Mouse (Mus musculus) limb, embryonic 11.5 days (tissue): ENCODE measurements around the gene Ipo4. TPM values are rescaled to one million over a fixed set of nuclear protein-coding genes. Genes with fewer than 3 reads are reported as not detected.

Experiments used
- ATAC-seq: fragments of 200-750 bp; cut with Nextera tagmentation; 2 replicates; pipeline ENCODE4 v1.8.0; 2017; ENCODE audit warnings: low read depth; ENCODE audit not compliant: insufficient number of reproducible peaks, low FRiP score, low TSS enrichment
- DNase-seq: peaks from one replicate; pipeline ENCODE4 v3.0.0-alpha.2; 2015; ENCODE audit warnings: low spot score
- H3K27ac ChIP-seq: fragments of 300-500 bp; sonication (generic); replicated peaks from 2 replicates; pipeline ENCODE4 v1.5.1; 2014; ENCODE audit warnings: low read depth, mild to moderate bottlenecking, low read length
- H3K27me3 ChIP-seq: fragments of 300-500 bp; sonication (generic); 2 replicates; pipeline ENCODE4 v1.6.1; 2014; ENCODE audit warnings: mild to moderate bottlenecking, low read length, mixed read lengths; ENCODE audit not compliant: control insufficient read depth, insufficient read depth
- H3K36me3 ChIP-seq: fragments of 300-500 bp; sonication (generic); 2 replicates; pipeline ENCODE4 v1.6.1; 2014; ENCODE audit warnings: mild to moderate bottlenecking, low read length, moderate library complexity, mixed read lengths; ENCODE audit not compliant: control insufficient read depth, insufficient read depth
- H3K4me1 ChIP-seq: fragments of 300-500 bp; sonication (generic); 2 replicates; pipeline ENCODE4 v1.6.1; 2014; ENCODE audit warnings: low read length, mixed read lengths; ENCODE audit not compliant: control insufficient read depth, insufficient read depth
- H3K4me2 ChIP-seq: fragments of 300-500 bp; sonication (generic); 2 replicates; pipeline ENCODE4 v1.6.1; 2014; ENCODE audit warnings: low read depth, mild to moderate bottlenecking, moderate library complexity; ENCODE audit not compliant: severe bottlenecking
- H3K4me3 ChIP-seq: fragments of 300-500 bp; sonication (generic); 2 replicates; pipeline ENCODE4 v1.5.1; 2014; ENCODE audit warnings: low read depth, low read length
- H3K9ac ChIP-seq: fragments of 300-500 bp; sonication (generic); 2 replicates; pipeline ENCODE4 v1.6.1; 2014; ENCODE audit warnings: mild to moderate bottlenecking, low read length
- H3K9me3 ChIP-seq: fragments of 300-500 bp; sonication (generic); 2 replicates; pipeline ENCODE4 v1.6.1; 2016; ENCODE audit warnings: low read length; ENCODE audit not compliant: control insufficient read depth
- WGBS: fragments of 180-500 bp; shearing (Covaris S2); extraction: QIAGEN DNeasy Blood & Tissue Kit; methylation state at CpG from one replicate; pipeline ENCODE4 v1.1.7; 2014; 5-methylcytosine and 5-hydroxymethylcytosine counted together
- polyA plus RNA-seq: library from polyadenylated mRNA; unstranded; fragments of >200 nt; fragmentation: Nextera tagmentation; extraction: Ambion mirVana; gene quantifications from 2 replicates; pipeline ENCODE4 v1.2.1, GENCODE M21; 2014

The Ipo4 gene
- polyA plus RNA-seq, 1 experiment from 2014 or later = 100 TPM

- Histone ChIP-seq H3K36me3 (no peaks in the 10 kb centered on the region), H3K4me3 (peak within 1 kb of the TSS; percentile 14), H3K9me3 (no peaks in the 10 kb centered on the region), H3K27me3 (no peaks in the 10 kb centered on the region), H3K27ac (no peak within 1 kb of the TSS), H3K9ac (0 out of 2 replicates have a peak within 1 kb of the TSS, but pooled peaks have one; percentile 1), H3K4me2 (peak within 1 kb of the TSS; percentile 42), H3K4me1 (no peaks in the 10 kb centered on the region)
- DNase-seq (peak; percentile 70), ATAC-seq (peak; percentile 86)
- WGBS = 8% methylated on average over 21 of the region's 21 CpGs
Observed at GRCm38 (mm10) chr14:55617822-55618221, 17.9 kb downstream of the Ipo4 start, which contains the start of gene Rec8. Gene Rec8, plus strand, starts transcription at chr14:55618037.

- no peaks in the 10 kb centered on the region for H3K36me3 ChIP-seq
- no peaks in the 10 kb centered on the region for H3K9me3 ChIP-seq
- no peak overlapping the region for H3K9ac ChIP-seq
- no peak overlapping the region for H3K4me2 ChIP-seq
- ATAC-seq = no peak
- no peak overlapping the region for H3K4me3 ChIP-seq
- no peak overlapping the region for H3K27ac ChIP-seq
- WGBS = 78% methylated on average over 2 of the region's 2 CpGs
- no peaks in the 10 kb centered on the region for H3K27me3 ChIP-seq
- DNase-seq = no peak
- no peaks in the 10 kb centered on the region for H3K4me1 ChIP-seq
Observed at GRCm38 (mm10) chr14:55616844-55617243, 18.9 kb downstream of the Ipo4 start.

GRCm38 (mm10) chr14:55615876-55616275 lies 19.9 kb downstream of the Ipo4 start:
- Histone ChIP-seq H3K4me2 (no peak overlapping the region), H3K9me3 (no peaks in the 10 kb centered on the region), H3K27me3 (no peaks in the 10 kb centered on the region), H3K36me3 (no peaks in the 10 kb centered on the region), H3K4me3 (no peak overlapping the region), H3K9ac (no peak overlapping the region), H3K27ac (no peak overlapping the region), H3K4me1 (no peaks in the 10 kb centered on the region)
- ATAC-seq (no peak), DNase-seq (no peak)
- WGBS = 58% methylated on average over 2 of the region's 2 CpGs

GRCm38 (mm10) chr14:55614565-55615178 lies 21.1 kb downstream of the Ipo4 start:
- no peak overlapping the region for H3K4me2 ChIP-seq
- ATAC-seq = no peak
- no peak for DNase-seq
- 81% methylated on average over 7 of the region's 7 CpGs for WGBS
- no peaks in the 10 kb centered on the region for H3K9me3 ChIP-seq
- H3K27ac ChIP-seq = no peak overlapping the region
- no peak overlapping the region for H3K9ac ChIP-seq
- no peak overlapping the region for H3K4me3 ChIP-seq
- H3K4me1 ChIP-seq = no peaks in the 10 kb centered on the region
- H3K27me3 ChIP-seq = no peaks in the 10 kb centered on the region
- H3K36me3 ChIP-seq = no peaks in the 10 kb centered on the region; the same call in 1 of the 2 replicates

GRCm38 (mm10) chr14:55613346-55613745 lies 22.4 kb downstream of the Ipo4 start:
- Histone ChIP-seq H3K4me2 (no peak overlapping the region), H3K27me3 (no peaks in the 10 kb centered on the region), H3K4me1 (no peaks in the 10 kb centered on the region), H3K9me3 (no peaks in the 10 kb centered on the region), H3K36me3 (peaks cover 6% of the 10 kb centered on the region), H3K9ac (no peak overlapping the region), H3K27ac (no peak overlapping the region), H3K4me3 (no peak overlapping the region)
- ATAC-seq (no peak), DNase-seq (no peak)
- WGBS = 79% methylated on average over 6 of the region's 6 CpGs

GRCm38 (mm10) chr14:55608339-55608738 lies 27.4 kb downstream of the Ipo4 start:
- WGBS = 93% methylated on average over 6 of the region's 6 CpGs
- no peak for ATAC-seq
- no peak for DNase-seq
- H3K9ac ChIP-seq = no peak overlapping the region
- no peaks in the 10 kb centered on the region for H3K4me1 ChIP-seq
- H3K27me3 ChIP-seq = no peaks in the 10 kb centered on the region
- H3K9me3 ChIP-seq = no peaks in the 10 kb centered on the region
- peaks cover 7% of the 10 kb centered on the region for H3K36me3 ChIP-seq
- H3K4me2 ChIP-seq = no peak overlapping the region
- no peak overlapping the region for H3K27ac ChIP-seq
- H3K4me3 ChIP-seq = no peak overlapping the region

- WGBS = 92% methylated on average over 16 of the region's 16 CpGs
- H3K4me2 ChIP-seq = no peak overlapping the region
- peaks cover 16% of the 10 kb centered on the region for H3K36me3 ChIP-seq
- H3K4me3 ChIP-seq = no peak overlapping the region
- no peaks in the 10 kb centered on the region for H3K4me1 ChIP-seq
- no peak overlapping the region for H3K27ac ChIP-seq
- DNase-seq = no peak
- H3K27me3 ChIP-seq = no peaks in the 10 kb centered on the region
- no peak for ATAC-seq
- H3K9me3 ChIP-seq = no peaks in the 10 kb centered on the region
- H3K9ac ChIP-seq = no peak overlapping the region
Observed at GRCm38 (mm10) chr14:55605743-55606459, 29.9 kb downstream of the Ipo4 start.

- H3K4me1 ChIP-seq = no peaks in the 10 kb centered on the region
- no peak overlapping the region for H3K4me2 ChIP-seq
- H3K9me3 ChIP-seq = no peaks in the 10 kb centered on the region
- WGBS = 91% methylated on average over 11 of the region's 11 CpGs
- H3K9ac ChIP-seq = no peak overlapping the region
- no peaks in the 10 kb centered on the region for H3K27me3 ChIP-seq
- peaks cover 22% of the 10 kb centered on the region for H3K36me3 ChIP-seq
- no peak overlapping the region for H3K4me3 ChIP-seq
- ATAC-seq (no peak), DNase-seq (no peak)
- no peak overlapping the region for H3K27ac ChIP-seq
Observed at GRCm38 (mm10) chr14:55604823-55605222, 30.9 kb downstream of the Ipo4 start.
